Mouse (Mus musculus) right cerebral cortex, adult 18-20 months (tissue): ENCODE measurements around the gene Bsdc1.

Experiments used
- DNase-seq: peaks from one replicate; pipeline ENCODE4 v3.0.0; 2022; ENCODE audit warnings: mixed read lengths

Bsdc1 gene

DNA sequence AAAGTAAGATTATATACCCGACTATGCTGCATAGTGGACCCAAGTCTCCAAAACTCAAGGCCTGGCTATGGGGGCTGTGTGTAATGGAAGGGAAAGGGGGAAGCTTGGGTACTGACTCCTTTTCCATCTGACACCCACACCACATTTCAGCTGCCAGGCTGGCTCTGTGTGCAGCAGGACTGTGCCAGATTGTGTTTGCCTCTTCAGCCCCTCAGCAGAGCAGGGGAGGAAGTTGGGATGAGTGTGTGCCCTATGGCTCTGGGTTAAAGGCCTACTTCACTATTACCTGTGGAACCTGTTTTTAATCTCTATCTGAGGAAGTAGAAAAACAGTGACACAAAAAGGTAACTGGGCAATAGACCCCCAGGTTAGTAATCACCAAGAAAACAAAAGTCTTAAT is 19.7 kb downstream of the Bsdc1 start:
- DNase-seq = no peak

DNA sequence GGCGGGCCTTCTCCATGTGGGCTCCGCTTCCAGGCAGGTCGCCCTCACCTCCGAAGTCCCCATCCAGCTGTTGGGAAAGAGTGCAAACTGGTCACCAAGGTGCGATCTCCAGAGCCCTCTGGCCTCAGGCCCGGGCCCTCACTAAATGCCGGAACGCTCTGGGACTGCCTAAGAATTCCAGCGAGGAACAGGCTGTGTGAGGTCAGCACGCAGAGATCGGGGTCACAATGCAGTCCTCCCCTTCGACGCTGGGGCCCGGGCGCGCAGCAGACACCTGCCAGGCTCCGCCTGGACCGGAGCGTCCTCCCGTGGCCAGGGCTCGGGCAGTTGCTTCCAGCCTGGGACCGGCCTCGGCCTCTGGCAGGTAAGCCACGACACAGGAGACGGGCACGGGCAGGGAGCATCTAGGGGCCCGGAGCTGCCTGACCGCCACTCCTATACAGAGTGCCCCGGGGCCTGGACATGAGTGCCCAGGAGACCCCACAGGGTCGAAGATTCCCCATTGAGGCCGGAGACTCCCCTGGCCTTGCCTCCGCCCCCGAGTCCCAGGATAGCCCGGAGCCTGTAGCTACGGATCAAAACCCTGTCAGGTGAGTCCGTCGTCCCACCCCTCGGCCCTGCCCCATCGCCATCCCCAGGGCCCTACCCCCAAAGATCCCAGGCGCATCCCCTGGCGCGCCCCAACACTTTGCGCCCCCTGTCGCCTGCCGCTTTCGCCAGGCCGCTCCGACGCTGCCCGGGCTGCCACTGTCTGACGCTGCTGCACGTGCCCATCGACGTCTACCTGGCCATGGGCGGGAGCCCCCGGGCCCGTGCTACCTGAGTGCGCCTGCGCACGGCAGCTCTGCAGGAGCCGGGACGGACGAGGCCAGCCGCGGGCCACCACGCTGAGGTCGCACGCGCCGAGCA is 29.8 kb downstream of the Bsdc1 start, which contains the start of the genes Tssk3 and Fam229a:
Gene Tssk3 (minus strand): TSS at position 51 of the 909 bp plus-strand sequence.
Gene Fam229a (plus strand): TSS at position 219 of the 909 bp plus-strand sequence.
- no peak for DNase-seq

DNA sequence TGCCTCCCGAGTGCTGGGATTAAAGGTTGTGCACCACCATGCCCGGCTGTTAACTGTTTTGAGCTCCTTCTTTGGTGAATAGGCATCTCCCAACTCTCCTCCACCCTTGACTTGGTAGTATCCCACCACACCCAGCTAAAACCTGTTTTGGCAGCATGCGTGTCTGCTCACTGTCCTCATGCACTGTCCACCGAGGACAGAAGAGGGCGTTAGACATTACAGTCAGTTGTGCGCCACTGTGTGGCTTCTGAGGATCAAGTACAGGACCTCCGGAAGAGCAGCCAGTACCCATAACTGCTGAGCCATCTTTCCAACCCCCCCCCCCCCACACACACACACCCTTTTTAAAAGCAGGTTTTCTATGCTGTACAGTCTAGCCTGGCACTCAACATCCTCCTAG is 33.3 kb downstream of the Bsdc1 start:
- DNase-seq = no peak

DNA sequence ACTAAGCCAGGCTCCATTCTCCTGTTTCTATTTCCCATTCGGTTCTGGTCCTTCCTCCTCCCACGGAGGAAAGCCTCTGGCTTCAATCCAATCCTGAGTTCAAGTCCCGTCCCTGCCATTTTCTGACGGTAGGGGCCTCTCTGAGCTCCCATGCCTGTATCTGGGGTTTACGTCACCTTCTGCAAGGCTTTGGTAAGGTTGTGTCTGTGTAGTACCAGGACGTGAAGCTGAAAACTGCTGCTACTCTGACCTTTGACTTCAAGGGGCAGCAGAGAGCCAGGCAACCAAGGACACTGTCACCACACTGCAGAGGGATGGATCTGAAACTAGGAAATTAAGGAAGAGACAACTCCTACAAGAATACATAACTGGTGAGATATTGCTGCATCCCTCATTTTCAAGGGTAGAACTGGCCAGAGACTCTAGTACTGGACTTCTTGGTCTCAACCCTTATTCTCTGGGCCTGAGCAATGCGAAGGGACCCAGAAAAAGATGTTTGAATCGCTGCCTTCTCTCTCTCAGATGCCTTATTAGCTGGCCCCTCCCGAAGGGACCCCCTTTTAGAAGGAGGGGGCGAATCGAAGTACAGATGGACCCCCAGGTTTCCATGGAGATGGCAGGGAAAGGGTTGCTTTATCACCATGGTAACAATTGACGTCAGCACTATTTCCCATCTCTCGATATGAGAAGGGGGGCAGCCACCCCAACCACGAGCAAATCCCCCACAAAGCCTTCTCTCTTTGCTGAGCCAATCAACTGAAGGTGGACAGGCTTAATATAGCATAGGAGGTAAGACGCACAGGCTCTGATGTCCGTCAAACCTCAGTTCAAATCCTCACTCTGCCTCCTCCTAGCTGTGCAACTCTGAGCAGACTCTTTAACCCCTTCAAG is 34.5 kb downstream of the Bsdc1 start:
- DNase-seq = no peak

DNA sequence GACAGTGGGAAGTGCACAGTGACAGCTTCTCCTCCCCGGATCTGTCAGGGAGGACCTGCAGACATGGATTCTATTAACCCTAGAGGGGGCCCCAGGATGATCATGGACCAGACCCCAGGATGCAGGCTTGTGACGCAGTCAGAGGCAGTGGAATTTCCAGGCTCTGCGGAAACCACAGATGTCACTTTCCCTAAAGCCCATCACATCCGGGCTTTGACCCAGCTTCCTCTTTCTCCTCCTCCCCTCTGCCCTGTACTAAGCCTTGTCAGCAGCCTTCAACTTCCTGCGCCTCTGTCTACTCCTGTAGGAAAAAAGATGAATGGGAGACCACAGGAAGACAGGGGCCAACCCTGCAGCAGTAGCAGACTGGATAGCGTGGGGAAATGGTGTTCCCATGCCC is 35.2 kb downstream of the Bsdc1 start:
- no peak for DNase-seq

DNA sequence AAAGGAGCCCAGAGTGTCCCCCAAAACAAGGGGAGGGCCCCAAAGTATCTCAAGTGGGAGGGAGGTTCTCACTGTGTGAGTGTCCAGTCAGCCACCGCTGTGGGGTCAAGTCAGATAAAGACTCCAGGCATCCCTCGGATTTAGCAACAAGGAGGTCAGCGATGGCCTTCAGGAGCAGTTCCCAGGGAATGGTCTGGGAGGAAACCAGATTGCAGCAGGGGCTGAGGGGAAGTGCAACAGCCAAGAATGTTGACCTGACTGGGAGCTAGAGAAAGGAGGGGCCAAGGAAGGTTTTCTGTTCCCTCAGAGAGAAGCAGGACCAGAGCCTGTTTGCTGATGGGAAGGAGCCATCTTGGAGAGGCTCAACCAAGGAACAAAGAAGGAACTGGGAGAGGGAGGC is 37.6 kb downstream of the Bsdc1 start:
- no peak for DNase-seq

DNA sequence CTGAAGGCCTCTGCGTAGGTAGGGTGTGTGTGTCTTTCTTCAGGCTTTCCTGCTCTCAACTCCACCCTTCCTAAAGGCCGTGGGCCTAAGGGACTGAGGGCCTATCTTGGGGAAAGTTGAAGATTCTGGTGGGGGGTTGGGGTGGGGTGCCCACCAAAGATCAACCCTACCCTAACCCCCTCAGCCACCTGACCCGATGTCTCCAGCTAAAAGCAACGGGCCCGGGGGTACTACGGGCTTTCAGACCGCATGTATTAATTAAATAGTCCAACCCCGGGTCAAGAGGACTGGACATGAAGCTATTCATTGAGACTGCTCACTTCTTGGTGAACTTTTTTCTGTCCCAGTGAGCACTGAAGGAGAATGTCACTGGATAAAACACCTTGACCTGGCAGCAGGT is 38.6 kb downstream of the Bsdc1 start:
- no peak for DNase-seq

DNA sequence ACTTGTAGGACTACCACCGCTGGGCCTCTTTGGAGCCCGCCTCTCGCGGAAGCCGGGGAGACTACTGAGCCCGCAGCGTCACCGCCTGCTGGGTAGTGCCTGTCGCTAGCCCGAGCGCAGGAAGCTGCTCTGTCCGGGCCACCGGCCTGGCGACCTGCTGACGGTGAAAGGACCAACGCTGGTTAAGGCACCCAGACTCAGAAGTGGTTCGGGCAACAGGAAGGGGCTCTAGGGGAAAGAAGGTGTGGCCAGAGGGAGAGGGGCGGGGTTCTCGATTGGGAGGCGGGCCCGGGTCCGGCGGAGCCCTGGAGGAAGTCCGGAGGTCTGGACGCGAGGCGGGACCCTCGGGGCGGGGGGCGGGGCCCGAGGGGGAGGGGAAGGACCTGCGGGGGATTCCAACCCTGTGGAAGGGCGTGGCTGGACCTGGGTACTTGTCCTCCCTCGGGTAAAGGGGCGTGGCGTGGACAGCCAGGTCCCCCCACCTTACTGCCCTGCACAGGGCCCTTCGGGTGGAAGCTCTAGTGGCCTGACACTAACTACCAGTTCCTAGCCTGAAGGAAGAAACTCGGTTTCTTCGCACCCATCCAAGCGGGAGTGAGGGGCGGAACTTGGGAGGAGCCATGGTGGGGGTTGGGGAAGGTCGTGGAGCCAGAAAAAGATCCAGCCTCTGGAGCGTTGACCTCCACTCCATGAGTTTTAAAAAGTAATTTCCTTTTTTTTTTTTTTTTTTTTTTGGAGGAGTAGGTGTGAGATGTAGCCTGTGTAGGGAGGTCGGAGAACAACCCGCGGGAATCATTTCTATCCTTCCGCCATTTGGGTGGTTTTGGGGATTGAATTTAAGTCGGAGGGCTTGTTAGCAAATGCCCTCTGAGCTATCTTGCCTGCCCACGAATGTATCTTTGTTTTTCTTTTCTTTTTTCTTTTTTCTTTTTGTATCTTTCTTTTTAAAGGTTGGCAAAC is 39.5 kb downstream of the Bsdc1 start:
- DNase-seq = peak; percentile 42

DNA sequence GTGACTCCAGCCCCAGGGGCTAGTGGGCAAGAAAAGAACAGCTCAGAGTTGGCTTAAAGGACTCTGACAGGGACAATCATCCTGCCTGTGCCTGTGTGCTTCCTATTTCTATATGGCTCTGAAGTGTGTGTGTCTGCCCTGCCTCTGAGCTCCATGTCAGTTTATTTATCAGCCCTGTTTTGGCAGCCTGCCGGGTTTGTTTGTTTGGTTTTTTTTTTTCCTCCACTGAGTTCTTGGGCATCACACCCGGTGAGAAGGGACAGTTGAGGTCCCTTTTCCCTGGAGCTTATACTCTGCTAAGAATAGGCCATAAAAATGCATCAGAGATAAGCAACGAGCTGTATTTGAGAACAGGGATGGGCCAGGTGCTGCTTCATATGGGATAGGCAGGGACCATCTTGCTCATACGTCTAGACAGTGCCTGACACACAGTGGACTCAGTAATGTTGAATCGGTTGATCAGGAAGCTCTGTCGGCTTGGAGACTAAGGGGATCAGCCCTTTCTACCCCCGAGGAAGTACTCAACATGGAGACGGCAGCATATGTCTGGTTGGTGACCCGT is 41.0 kb downstream of the Bsdc1 start:
- no peak for DNase-seq

DNA sequence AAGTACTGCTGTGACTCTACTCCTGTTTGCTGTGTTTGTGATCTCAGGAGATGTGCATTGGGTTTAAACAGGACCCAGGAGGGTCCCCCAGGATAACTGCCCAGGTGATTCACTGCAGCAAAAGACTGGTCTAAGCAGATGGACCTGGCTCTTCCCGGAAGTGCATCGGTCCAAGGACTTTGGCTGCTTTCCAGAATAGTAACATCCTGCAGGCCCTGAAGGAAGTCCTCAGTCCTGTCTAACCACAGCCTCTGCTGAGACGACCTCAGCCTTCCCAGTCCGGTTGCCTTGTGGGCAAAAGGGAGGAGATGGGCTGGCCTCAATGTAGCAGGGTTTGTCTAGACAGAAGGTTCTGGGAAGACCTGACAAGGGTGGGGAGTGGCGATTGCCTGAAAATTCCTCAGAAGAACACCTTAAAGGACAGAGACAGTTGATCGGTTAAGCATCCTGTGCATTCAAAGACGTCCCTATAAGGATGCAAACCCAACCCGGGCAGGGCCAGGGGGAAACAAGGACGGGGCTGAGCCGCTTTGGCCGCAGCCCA is 41.6 kb downstream of the Bsdc1 start:
- DNase-seq = no peak

DNA sequence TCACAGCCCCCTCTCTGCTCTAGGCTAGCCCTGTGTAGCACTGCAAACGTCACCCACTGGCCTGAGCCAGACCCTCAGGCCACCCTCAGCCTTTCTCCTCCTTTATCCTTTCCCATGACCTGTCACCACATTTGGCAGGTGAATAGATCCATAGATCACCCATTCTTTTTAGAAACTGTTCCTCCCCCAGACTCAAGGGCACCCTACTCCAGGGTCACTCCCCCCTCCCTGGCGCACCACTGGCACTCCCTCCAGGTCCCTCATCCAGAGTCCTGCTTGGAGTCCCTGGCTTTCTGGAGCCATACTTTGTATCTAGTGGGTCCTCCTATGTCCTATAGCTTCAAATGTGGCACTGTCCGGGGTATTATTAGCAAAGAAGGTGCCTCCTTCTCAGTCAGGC is 44.1 kb downstream of the Bsdc1 start:
- DNase-seq = no peak

DNA sequence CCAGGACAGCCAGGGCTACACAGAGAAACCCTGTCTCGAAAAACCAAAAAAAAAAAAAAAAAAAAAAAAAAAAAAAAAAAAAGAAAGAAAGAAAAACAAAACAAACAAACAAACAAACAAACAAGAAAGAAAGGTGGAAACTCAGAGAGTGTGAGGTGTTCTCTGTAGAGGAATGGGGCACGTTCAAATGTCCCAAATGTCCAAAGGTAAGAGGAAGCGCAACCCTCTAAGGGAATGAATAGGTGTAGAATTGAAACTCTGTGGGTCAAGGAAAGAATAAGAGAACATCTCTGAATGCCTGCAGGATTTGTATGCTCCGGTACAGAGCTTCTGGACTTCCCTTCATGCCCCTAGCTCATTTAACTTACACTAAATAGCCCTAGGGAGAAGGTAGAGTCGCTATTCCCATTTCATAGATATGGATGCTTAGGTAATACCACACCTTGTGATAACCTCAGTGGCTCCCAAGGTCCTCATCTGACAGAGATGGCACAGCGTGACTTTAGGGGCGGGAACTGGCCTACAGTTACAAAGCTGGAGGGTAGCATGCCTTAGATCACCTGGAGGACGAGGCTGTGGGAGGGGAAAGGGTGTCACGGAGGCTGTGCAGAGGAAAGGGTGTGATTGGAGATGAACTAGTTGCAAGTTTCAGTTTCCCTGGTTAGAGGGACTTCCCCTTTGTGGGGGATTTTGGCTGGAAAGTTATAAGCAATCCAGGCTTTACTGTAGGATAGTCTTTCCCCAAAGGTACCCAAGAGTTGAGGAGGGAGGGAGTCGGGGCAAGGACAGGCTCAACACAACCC is 46.3 kb downstream of the Bsdc1 start:
- no peak for DNase-seq

DNA sequence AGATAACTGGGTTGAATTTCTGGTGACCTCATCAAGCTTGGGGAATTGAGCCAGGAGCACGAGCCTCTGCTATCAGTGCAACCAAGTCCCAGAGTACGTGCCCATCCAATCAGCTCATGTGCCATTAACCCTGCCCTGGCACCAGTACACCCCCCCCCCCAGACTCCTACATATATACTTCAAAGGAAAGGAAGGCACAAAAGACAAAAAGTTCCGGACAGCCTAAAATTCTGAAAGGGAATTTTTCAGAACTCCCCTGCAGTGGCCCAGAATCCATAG is 46.8 kb downstream of the Bsdc1 start:
- no peak for DNase-seq

DNA sequence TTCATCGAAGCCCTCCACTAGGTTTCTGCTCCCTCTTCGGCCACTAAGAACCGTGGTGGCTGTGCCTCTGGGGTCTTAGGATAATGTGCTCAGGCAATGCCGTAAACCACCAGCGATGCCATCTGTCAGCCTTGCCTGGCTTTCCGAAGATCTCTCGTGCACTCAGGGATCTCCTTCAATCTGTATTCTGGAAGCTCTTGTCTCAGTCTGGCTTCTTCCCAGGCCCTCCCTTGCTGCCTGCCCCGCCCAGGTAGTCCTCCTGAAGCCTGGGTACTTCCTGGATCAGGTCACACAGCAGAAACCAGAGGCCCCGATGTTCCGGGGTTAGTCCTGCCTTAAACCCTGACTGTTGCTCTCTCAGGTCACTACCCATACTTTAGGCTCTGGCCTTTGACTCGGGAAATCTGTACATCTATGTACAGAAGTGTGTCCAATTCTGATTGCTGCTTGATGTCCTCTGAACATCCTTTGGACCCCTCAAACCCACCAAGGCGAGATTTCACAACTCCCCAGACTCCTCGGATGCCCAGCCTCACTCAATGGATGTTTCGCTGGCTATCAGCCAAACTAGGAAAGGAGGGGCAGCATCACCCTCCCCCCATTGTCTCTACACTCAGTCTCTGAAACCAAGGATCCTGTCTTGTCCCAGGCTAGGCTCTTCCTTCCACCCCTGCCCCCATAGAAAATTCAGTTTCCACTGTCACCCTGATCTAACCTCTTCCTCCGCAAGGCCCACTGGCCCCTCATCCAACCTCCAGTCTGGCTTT is 47.6 kb downstream of the Bsdc1 start:
- DNase-seq = no peak

DNA sequence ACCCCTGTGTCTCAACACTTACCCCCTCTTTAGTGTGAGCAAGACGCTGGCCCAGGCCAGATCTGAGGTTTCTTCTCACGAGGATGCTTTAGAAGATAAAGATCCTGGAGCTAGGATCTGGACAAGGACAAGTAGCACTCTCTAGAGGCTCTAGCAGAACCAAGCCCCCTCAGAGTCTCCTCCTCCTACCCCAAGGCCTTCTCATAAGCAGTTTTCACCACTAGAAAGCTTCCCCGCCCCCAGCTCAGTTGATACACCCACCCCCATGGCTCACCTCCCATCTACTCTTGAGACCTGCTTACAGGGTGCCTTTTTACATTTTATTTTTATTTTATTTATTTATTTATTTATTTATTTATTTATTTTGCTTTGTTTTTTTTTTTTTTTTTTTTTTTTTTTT is 48.3 kb downstream of the Bsdc1 start:
- no peak for DNase-seq

DNA sequence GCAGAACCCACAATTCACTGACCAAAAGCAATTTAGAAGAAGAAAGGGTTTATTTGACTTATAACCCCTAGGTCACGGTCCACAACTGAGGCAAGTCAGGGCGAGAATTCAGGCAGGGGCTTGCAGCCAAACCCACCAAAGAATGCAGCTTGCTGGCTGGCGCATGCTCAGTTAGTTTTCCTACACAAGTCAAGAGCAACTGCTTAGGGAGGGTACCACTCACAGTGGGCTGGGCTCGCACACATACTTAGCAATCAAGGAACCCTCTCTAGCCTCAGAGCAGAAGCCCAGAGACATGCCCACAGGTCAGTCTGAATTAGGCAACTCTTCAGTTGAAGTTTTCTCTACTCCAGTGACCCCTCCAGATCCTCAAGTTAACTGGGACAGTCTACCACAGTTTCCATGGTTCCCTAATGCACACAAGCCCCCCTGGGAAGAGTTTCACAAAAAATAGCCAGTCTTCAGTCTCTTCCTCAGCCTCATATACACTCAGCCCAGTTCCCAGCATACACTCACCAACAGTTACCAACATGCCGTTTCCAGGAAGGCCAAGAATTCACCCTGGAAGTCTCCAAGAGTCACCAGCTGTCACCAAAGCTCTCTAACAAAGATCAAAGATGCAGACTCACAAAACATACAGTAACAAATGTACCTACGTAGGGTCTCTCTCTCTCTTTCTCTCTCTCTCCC is 49.5 kb downstream of the Bsdc1 start:
- DNase-seq = no peak

DNA sequence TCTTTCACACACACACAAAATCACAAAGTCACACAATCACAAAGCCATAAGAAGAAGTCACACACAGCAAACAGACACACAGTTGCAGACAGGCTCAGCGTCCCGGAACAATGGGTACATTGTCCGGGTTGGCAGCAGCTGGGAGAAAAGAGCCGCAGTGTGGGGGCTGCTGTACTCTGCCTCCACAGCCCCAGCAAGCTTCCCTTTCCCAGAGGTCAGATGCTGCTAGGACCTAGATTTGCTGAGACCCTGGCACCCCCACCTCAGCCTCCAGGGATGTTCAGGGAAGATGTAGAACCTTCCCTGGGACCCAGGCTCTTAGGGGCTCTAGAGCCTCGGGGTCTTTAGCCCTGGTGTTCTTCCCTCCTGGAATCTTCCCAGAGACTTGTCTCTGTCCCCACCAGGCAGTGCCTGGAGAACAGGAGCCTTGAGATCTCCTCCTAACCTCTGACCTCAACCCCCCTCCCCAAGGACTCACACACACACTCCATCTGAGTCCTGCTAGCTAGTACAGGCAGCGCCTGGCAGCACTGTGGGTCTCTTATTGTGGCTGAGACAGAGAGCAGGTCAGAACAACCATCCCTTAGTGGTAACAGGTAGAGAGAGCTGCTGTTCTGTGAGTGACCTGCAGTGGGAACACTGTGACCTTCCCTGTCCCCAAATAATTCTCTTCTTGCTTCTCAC is 50.2 kb downstream of the Bsdc1 start:
- DNase-seq = no peak

DNA sequence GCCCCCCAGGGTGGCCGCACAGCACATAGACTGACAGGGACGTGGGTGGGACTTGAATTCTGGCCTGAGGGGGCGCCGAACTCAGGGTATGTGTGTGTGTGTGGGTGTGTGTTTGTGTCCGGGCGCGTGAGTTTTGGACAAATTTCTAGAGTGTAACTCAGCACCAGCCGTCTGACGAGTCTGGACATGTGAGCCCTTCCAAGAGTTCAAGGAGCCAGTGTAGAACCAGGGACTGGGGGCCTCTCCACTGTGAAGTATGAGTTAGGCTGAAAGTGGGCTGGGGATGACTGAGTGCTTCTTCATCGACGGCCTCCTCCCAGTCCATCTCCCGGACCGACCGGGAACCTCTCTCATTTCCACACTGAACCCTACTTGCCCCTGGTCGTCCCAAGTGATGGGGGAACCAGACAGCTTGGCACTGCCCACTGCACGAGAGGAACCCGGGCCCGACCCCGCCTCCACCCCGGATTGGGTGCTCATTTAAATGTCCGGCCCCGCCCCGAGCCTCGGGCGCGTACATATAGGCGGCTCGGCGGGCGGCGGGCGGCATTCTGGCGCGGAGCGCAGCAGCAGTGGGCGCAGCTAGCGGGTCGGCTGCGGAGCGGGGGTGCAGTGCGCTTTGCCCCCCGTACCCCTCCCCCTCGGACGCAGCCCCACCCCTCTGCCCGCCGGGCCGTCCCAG is 51.8 kb downstream of the Bsdc1 start, which contains the start of gene Marcksl1:
Gene Marcksl1 (plus strand): TSS at position 496 of the 682 bp plus-strand sequence.
- peak; percentile 56 for DNase-seq
